In genomic region chr11:70557545-70557944, GRCm38 (mm10) we compare ENCODE assay signal across 36 mouse cellular contexts. TPM values are rescaled to one million over a fixed set of nuclear protein-coding genes. Genes with fewer than 3 reads are reported as not detected.
DNase-seq lines count a peak whose midpoint lies in the region; ATAC-seq and TF ChIP-seq lines count a peak whose summit lies in the region.
"Had no signal": no experiment of that assay in that cellular context is flagged by ENCODE, and none has a peak within 500 bp of the region (broad histone marks: within the 10 kb centered on the region; RNA-seq: fewer than 3 reads in every experiment).

No protein-coding gene starts in this region.

- TF ChIP-seq CTCF in layer of hippocampus, adult 2 months (conservative IDR thresholded peaks at IDR 0.05): peak; percentile 29; the same call in 1 of the 2 replicates
- peak; percentile 27 for TF ChIP-seq CTCF in E14TG2a.4 (conservative IDR thresholded peaks at IDR 0.05; ENCODE audit: low read length)

- H3K36me3 ChIP-seq in E14TG2a.4 (ENCODE audit: insufficient read depth, low read length): no peaks in the 10 kb centered on the region
- H3K36me3 ChIP-seq: embryonic facial prominence, embryonic 12.5 days; hindbrain, embryonic 10.5 days; lung, embryonic 15.5 days; midbrain, embryonic 13.5 days had no signal

- no peak overlapping the region for H3K4me3 ChIP-seq in layer of hippocampus, adult 2 months
- no peak overlapping the region for H3K4me3 ChIP-seq in E14TG2a.4 (replicated peaks; ENCODE audit: low read length)
- H3K4me3 ChIP-seq: embryonic facial prominence, embryonic 12.5 days; heart, adult 2 months; heart, embryonic 13.5 days; hindbrain, embryonic 10.5 days; liver, embryonic 15.5 days; lung, embryonic 15.5 days; midbrain, embryonic 13.5 days; neural tube, embryonic 15.5 days had no signal

- peaks cover 38% of the 10 kb centered on the region for H3K4me1 ChIP-seq in E14TG2a.4 (replicated peaks; ENCODE audit: low read depth, low read length)

- peak; percentile 62; the same call in 1 of the 2 replicates for ATAC-seq in megakaryocyte-erythroid progenitor cell, adult 5-6 weeks (replicated peaks; ENCODE audit: low FRiP score, low TSS enrichment, poor library complexity, severe bottlenecking)
- ATAC-seq: forebrain, embryonic 14.5 days; hindbrain, embryonic 16.5 days; midbrain, embryonic 13.5 days had no signal

- H3K27me3 ChIP-seq in E14TG2a.4 (ENCODE audit: insufficient read depth, low read length): peaks cover 27% of the 10 kb centered on the region
- H3K27me3 ChIP-seq: embryonic facial prominence, embryonic 12.5 days; heart, embryonic 13.5 days; lung, embryonic 15.5 days; midbrain, embryonic 13.5 days; neural tube, embryonic 15.5 days had no signal

- no peak overlapping the region for H3K27ac ChIP-seq in layer of hippocampus, adult 2 months
- H3K27ac ChIP-seq: embryonic facial prominence, embryonic 12.5 days; heart, adult 2 months; heart, embryonic 13.5 days; hindbrain, embryonic 10.5 days; liver, embryonic 15.5 days; lung, embryonic 15.5 days; midbrain, embryonic 13.5 days; neural tube, embryonic 15.5 days had no signal

- no peaks in the 10 kb centered on the region for H3K9me3 ChIP-seq in E14TG2a.4 (ENCODE audit: low read length)
- H3K9me3 ChIP-seq: embryonic facial prominence, embryonic 12.5 days; heart, embryonic 13.5 days; hindbrain, embryonic 10.5 days; liver, embryonic 15.5 days; lung, embryonic 15.5 days; midbrain, embryonic 13.5 days; neural tube, embryonic 15.5 days had no signal

- no peak for DNase-seq in layer of hippocampus, adult 2 months (ENCODE audit: low spot score in 2 of 2)
- no peak for DNase-seq in layer of hippocampus, adult 9-11 months
- DNase-seq in R1 (ENCODE audit: low read depth, low spot score): peak; percentile 65
- DNase-seq in right cerebral cortex, adult 2 months (ENCODE audit: low spot score in 2 of 2): no peak
- no peak for DNase-seq in gastrocnemius, postnatal 25 days
- no peak for DNase-seq in natural killer cell, adult 2 months (ENCODE audit: low spot score in 2 of 2)
- DNase-seq: adrenal gland, adult 8-10 months; B cell, adult 2 months; cerebellum, adult 2 months; cerebellum, postnatal 25 days; embryo, embryonic 11 days; heart, adult 2 months; heart, postnatal 10 days; kidney, adult 11 months; layer of hippocampus, postnatal 36 days; liver; retina, postnatal 1 day; right cerebral cortex, postnatal 25 days; spleen, adult 18-20 months had no signal

RNA-seq across cellular contexts. Expression of gene Mink1, which starts 5.1 kb away (rescaled TPM):
- total RNA-seq in layer of hippocampus, adult 2 months (2021): 100 to 1,000 TPM; 505 to 510 TPM
- 44.7 and 61.0 TPM in 2 replicates for total RNA-seq in megakaryocyte-erythroid progenitor cell, adult 5-6 weeks (2014; fragmentation: Nextera tagmentation)
- total RNA-seq in megakaryocyte-erythroid progenitor cell, adult 5-6 weeks (2017): 18.2 and 19.8 TPM in 2 replicates
- 10 to 100 TPM; 26.3 to 27.2 TPM for total RNA-seq in gastrocnemius, postnatal 25 days (2021)

RNA-seq across cellular contexts. Expression of gene Pld2, which starts 17.7 kb away (rescaled TPM):
- total RNA-seq in layer of hippocampus, adult 2 months (2021): 10 to 100 TPM; 17.7 to 19.2 TPM
- not detected in 2 replicates for total RNA-seq in megakaryocyte-erythroid progenitor cell, adult 5-6 weeks (2014; fragmentation: Nextera tagmentation)
- 0.47 TPM in 1 of 2 replicates, not detected in the other for total RNA-seq in megakaryocyte-erythroid progenitor cell, adult 5-6 weeks (2017)
- total RNA-seq in gastrocnemius, postnatal 25 days (2021): 10 to 100 TPM; 17.4 to 17.7 TPM

RNA-seq across cellular contexts. Expression of gene Gm40193, which starts 24.8 kb away (rescaled TPM):
- not detected for total RNA-seq in layer of hippocampus, adult 2 months (2021)
- not detected in 2 replicates for total RNA-seq in megakaryocyte-erythroid progenitor cell, adult 5-6 weeks (2014; fragmentation: Nextera tagmentation)
- total RNA-seq in megakaryocyte-erythroid progenitor cell, adult 5-6 weeks (2017): not detected in 2 replicates
- not detected for total RNA-seq in gastrocnemius, postnatal 25 days (2021)
- total RNA-seq: adrenal gland, adult 8-10 months; adrenal gland, postnatal 4 days; gastrocnemius, adult 18-20 months; gastrocnemius, postnatal 4 days; heart, adult 2 months; heart, postnatal 10 days; layer of hippocampus, adult 8-10 months; layer of hippocampus, postnatal 36 days; megakaryocyte, adult 5-6 weeks; monocyte, adult 5-6 weeks had no signal

RNA-seq across cellular contexts. Expression of gene Psmb6, which starts 32.4 kb away (rescaled TPM):
- total RNA-seq in layer of hippocampus, adult 2 months (2021): 100 to 1,000 TPM; 178 to 188 TPM
- total RNA-seq in megakaryocyte-erythroid progenitor cell, adult 5-6 weeks (2014; fragmentation: Nextera tagmentation): 299 and 333 TPM in 2 replicates
- total RNA-seq in megakaryocyte-erythroid progenitor cell, adult 5-6 weeks (2017): 225 and 305 TPM in 2 replicates
- 100 to 1,000 TPM; 242 to 248 TPM for total RNA-seq in gastrocnemius, postnatal 25 days (2021)

RNA-seq across cellular contexts. Expression of gene Gltpd2, which starts 38.5 kb away (rescaled TPM):
- not detected for total RNA-seq in layer of hippocampus, adult 2 months (2021)
- not detected in 2 replicates for total RNA-seq in megakaryocyte-erythroid progenitor cell, adult 5-6 weeks (2014; fragmentation: Nextera tagmentation)
- not detected in 2 replicates for total RNA-seq in megakaryocyte-erythroid progenitor cell, adult 5-6 weeks (2017)
- total RNA-seq in gastrocnemius, postnatal 25 days (2021): not detected
- total RNA-seq: adrenal gland, adult 8-10 months; gastrocnemius, adult 18-20 months; heart, adult 2 months; heart, postnatal 10 days; layer of hippocampus, adult 8-10 months; layer of hippocampus, postnatal 36 days; megakaryocyte, adult 5-6 weeks; monocyte, adult 5-6 weeks had no signal

Comparison
In these comparisons a context has a peak if more than half of its experiments do, and no peak if none do; other contexts are left out.
1. RNA of gene Mink1, which starts 5.1 kb away (total RNA-seq): 505 to 510 TPM in layer of hippocampus, adult 2 months; 18.2 to 61.0 TPM in megakaryocyte-erythroid progenitor cell, adult 5-6 weeks and 26.3 to 27.2 TPM in gastrocnemius, postnatal 25 days; every median in the first group is over 4 times any median in the second.
2. RNA of gene Pld2, which starts 17.7 kb away (total RNA-seq): 17.7 to 19.2 TPM in layer of hippocampus, adult 2 months and 17.4 to 17.7 TPM in gastrocnemius, postnatal 25 days; 0.47 TPM in megakaryocyte-erythroid progenitor cell, adult 5-6 weeks; every median in the first group is over 10 times any median in the second.